Mouse (Mus musculus): ENCODE data around the gene Tbcel. TPM values are rescaled to one million over a fixed set of nuclear protein-coding genes. Genes with fewer than 3 reads are reported as not detected.

Gene Tbcel
- total and polyA plus RNA-seq, 3 experiments = 13.8 to 39.8 (median 20.4) TPM

- no peaks in the 10 kb centered on the region for H3K27me3 ChIP-seq (ENCODE audit: control insufficient read depth in 1 of 2, insufficient read depth in 2 of 2, low read length in 2 of 2)
- DNase-seq (ENCODE audit: low read depth, low spot score) = no peak
- peaks cover 5 to 9% of the 10 kb centered on the region in 2 experiments; a peak in 3 of 4 replicates for H3K4me1 ChIP-seq (ENCODE audit: control insufficient read depth in 1 of 2, insufficient read depth in 2 of 2, low read length in 2 of 2)
- no peak overlapping the region for H3K4me3 ChIP-seq (ENCODE audit: control insufficient read depth in 1 of 2, insufficient read depth in 1 of 2, low read depth in 2 of 2, low read length in 2 of 2)
- H3K36me3 ChIP-seq (ENCODE audit: control insufficient read depth in 1 of 2, insufficient read depth in 2 of 2, low read length in 2 of 2) = peaks cover 0 to 6% of the 10 kb centered on the region in 2 experiments; a peak in 2 of 4 replicates
- TF ChIP-seq UBTF (IDR thresholded peaks at IDR 0.05; ENCODE audit: borderline replicate concordance, insufficient read depth, low read depth, low read length) (no peak), ZMIZ1 (IDR thresholded peaks at IDR 0.05; ENCODE audit: low read depth, low read length) (no peak), MEF2A (IDR thresholded peaks at IDR 0.05; ENCODE audit: extremely low read depth, insufficient replicate concordance, low read depth, low read length, poor library complexity, severe bottlenecking) (no peak), GABPA (IDR thresholded peaks at IDR 0.05; ENCODE audit: low read depth, low read length) (no peak), MAFK (IDR thresholded peaks at IDR 0.05; ENCODE audit: borderline replicate concordance, low read depth, low read length) (no peak), ZC3H11A (IDR thresholded peaks at IDR 0.05; ENCODE audit: low read depth, low read length) (no peak), RAD21 (IDR thresholded peaks at IDR 0.05; ENCODE audit: low read depth, low read length) (no peak), POLR2AphosphoS5 (IDR thresholded peaks at IDR 0.05; ENCODE audit: borderline replicate concordance, low read depth, low read length) (no peak), GATA1 (IDR thresholded peaks at IDR 0.05; ENCODE audit: low read depth, low read length) (no peak), ELF1 (IDR thresholded peaks at IDR 0.05; ENCODE audit: low read depth, low read length) (no peak), CHD2 (IDR thresholded peaks at IDR 0.05; ENCODE audit: low read length) (no peak), SMC3 (IDR thresholded peaks at IDR 0.05; ENCODE audit: low read depth, low read length) (no peak), MYC (IDR thresholded peaks at IDR 0.05; ENCODE audit: low read depth, low read length) (no peak), MAX (IDR thresholded peaks at IDR 0.05; ENCODE audit: low read length) (no peak), E2F4 (IDR thresholded peaks at IDR 0.05; ENCODE audit: borderline replicate concordance, low read depth, low read length) (no peak), POLR2A (IDR thresholded peaks at IDR 0.05; ENCODE audit: control insufficient read depth in 1 of 2, insufficient read depth in 1 of 2, low read depth in 1 of 2, low read length in 2 of 2, poor library complexity in 1 of 2) (no peak), POLR2AphosphoS2 (IDR thresholded peaks at IDR 0.05; ENCODE audit: low read length) (no peak)
- no peak overlapping the region for H3K9ac ChIP-seq (ENCODE audit: control insufficient read depth, low read depth, low read length, poor library complexity, severe bottlenecking)
- no peak overlapping the region for H3K27ac ChIP-seq (ENCODE audit: control insufficient read depth, low read depth, low read length)
- H3K9me3 ChIP-seq (replicated peaks; ENCODE audit: insufficient read depth, low read length) = no peaks in the 10 kb centered on the region
- H3K79me2 ChIP-seq (ENCODE audit: control insufficient read depth, insufficient read depth, low read length, poor library complexity) = no peaks in the 10 kb centered on the region
Measured at GRCm38 (mm10) chr9:42491780-42492179, 15.8 kb downstream of the Tbcel start.

- H3K36me3 ChIP-seq (ENCODE audit: control insufficient read depth in 1 of 2, insufficient read depth in 2 of 2, low read length in 2 of 2) = peaks cover 0 to 7% of the 10 kb centered on the region in 2 experiments; a peak in 2 of 4 replicates
- TF ChIP-seq HCFC1 (IDR thresholded peaks at IDR 0.05; ENCODE audit: low read depth, low read length) (no peak), UBTF (IDR thresholded peaks at IDR 0.05; ENCODE audit: borderline replicate concordance, insufficient read depth, low read depth, low read length) (no peak), NELFE (IDR thresholded peaks at IDR 0.05; ENCODE audit: low read depth, low read length) (no peak), POLR2AphosphoS5 (IDR thresholded peaks at IDR 0.05; ENCODE audit: borderline replicate concordance, low read depth, low read length) (no peak), RAD21 (IDR thresholded peaks at IDR 0.05; ENCODE audit: low read depth, low read length) (no peak), RCOR1 (IDR thresholded peaks at IDR 0.05; ENCODE audit: low read depth, low read length) (no peak), MYC (IDR thresholded peaks at IDR 0.05; ENCODE audit: low read depth, low read length) (no peak), TBP (IDR thresholded peaks at IDR 0.05; ENCODE audit: low read depth, low read length) (no peak), ZC3H11A (IDR thresholded peaks at IDR 0.05; ENCODE audit: low read depth, low read length) (no peak), SMC3 (IDR thresholded peaks at IDR 0.05; ENCODE audit: low read depth, low read length) (no peak), CTCF (IDR thresholded peaks at IDR 0.05 in 2 of 3, conservative IDR thresholded peaks at IDR 0.05 in 1 of 3; ENCODE audit: control insufficient read depth in 1 of 3, insufficient read depth in 1 of 3, low read depth in 2 of 3, low read length in 3 of 3, poor library complexity in 1 of 3, severe bottlenecking in 1 of 3) (no peak), MAZ (IDR thresholded peaks at IDR 0.05; ENCODE audit: low read depth, low read length) (no peak), POLR2A (IDR thresholded peaks at IDR 0.05; ENCODE audit: control insufficient read depth in 1 of 2, insufficient read depth in 1 of 2, low read depth in 1 of 2, low read length in 2 of 2, poor library complexity in 1 of 2) (no peak), MYB (IDR thresholded peaks at IDR 0.05; ENCODE audit: low read depth, low read length) (no peak), KAT2A (conservative IDR thresholded peaks at IDR 0.05; ENCODE audit: low read depth, low read length) (no peak), JUND (IDR thresholded peaks at IDR 0.05; ENCODE audit: low read depth, low read length) (no peak), E2F4 (IDR thresholded peaks at IDR 0.05; ENCODE audit: borderline replicate concordance, low read depth, low read length) (no peak), ELF1 (IDR thresholded peaks at IDR 0.05; ENCODE audit: low read depth, low read length) (no peak), ZMIZ1 (IDR thresholded peaks at IDR 0.05; ENCODE audit: low read depth, low read length) (no peak)
- no peaks in the 10 kb centered on the region for H3K9me3 ChIP-seq (replicated peaks; ENCODE audit: insufficient read depth, low read length)
- H3K27me3 ChIP-seq (ENCODE audit: control insufficient read depth in 1 of 2, insufficient read depth in 2 of 2, low read length in 2 of 2) = no peaks in the 10 kb centered on the region
- DNase-seq (ENCODE audit: low read depth, low spot score) = no peak
- H3K4me3 ChIP-seq (ENCODE audit: control insufficient read depth in 1 of 2, insufficient read depth in 1 of 2, low read depth in 2 of 2, low read length in 2 of 2) = no peak overlapping the region
- H3K27ac ChIP-seq (ENCODE audit: control insufficient read depth, low read depth, low read length) = no peak overlapping the region
- H3K9ac ChIP-seq (ENCODE audit: control insufficient read depth, low read depth, low read length, poor library complexity, severe bottlenecking) = no peak overlapping the region
- no peaks in the 10 kb centered on the region for H3K79me2 ChIP-seq (ENCODE audit: control insufficient read depth, insufficient read depth, low read length, poor library complexity)
- H3K4me1 ChIP-seq (ENCODE audit: control insufficient read depth in 1 of 2, insufficient read depth in 2 of 2, low read length in 2 of 2) = peaks cover 10 to 11% of the 10 kb centered on the region in 2 experiments
Measured at GRCm38 (mm10) chr9:42490589-42491382, 16.8 kb downstream of the Tbcel start.

All from MEL (cell line).